Mouse (Mus musculus): Measurements from ENCODE around the gene 4931414P19Rik.

GRCm38 (mm10) chr14:54592319-54592934, 13.4 kb downstream of the 4931414P19Rik start:
- no peak for TF ChIP-seq CTCF (IDR thresholded peaks at IDR 0.05; ENCODE audit: low read depth)
- no peak for TF ChIP-seq EP300 (IDR thresholded peaks at IDR 0.05; ENCODE audit: low read depth)
